Mouse (Mus musculus) lung, embryonic 15.5 days (tissue): ENCODE results near the gene Dusp14. TPM values are rescaled to one million over a fixed set of nuclear protein-coding genes. Genes with fewer than 3 reads are reported as not detected.

Source experiments
- ATAC-seq: fragments of 200-750 bp; cut with Nextera tagmentation; 2 replicates; pipeline ENCODE4 v1.8.0; 2017; ENCODE audit warnings: moderate number of reproducible peaks, borderline replicate concordance; ENCODE audit not compliant: low FRiP score, low TSS enrichment; ENCODE audit errors: extremely low read depth
- H3K27ac ChIP-seq: fragments of 300-500 bp; sonication (generic); 2 replicates; pipeline ENCODE4 v1.5.1; 2015; ENCODE audit warnings: moderate library complexity, mild to moderate bottlenecking, inconsistent platforms
- H3K27me3 ChIP-seq: fragments of 300-500 bp; sonication (generic); 2 replicates; pipeline ENCODE4 v1.6.1; 2015; ENCODE audit warnings: inconsistent platforms
- H3K36me3 ChIP-seq: fragments of 300-500 bp; sonication (generic); 2 replicates; pipeline ENCODE4 v1.6.1; 2015; ENCODE audit warnings: inconsistent platforms
- H3K4me1 ChIP-seq: fragments of 300-500 bp; sonication (generic); 2 replicates; pipeline ENCODE4 v1.6.1; 2015; ENCODE audit warnings: inconsistent platforms
- H3K4me2 ChIP-seq: fragments of 300-500 bp; sonication (generic); 2 replicates; pipeline ENCODE4 v1.6.1; 2015; ENCODE audit warnings: inconsistent platforms, mild to moderate bottlenecking, moderate library complexity
- H3K4me3 ChIP-seq: fragments of 300-500 bp; sonication (generic); 2 replicates; pipeline ENCODE4 v1.5.1; 2015; ENCODE audit warnings: mild to moderate bottlenecking, inconsistent platforms
- H3K9ac ChIP-seq: fragments of 300-500 bp; sonication (generic); 2 replicates; pipeline ENCODE4 v1.6.1; 2015; ENCODE audit warnings: inconsistent platforms
- H3K9me3 ChIP-seq: fragments of 300-500 bp; sonication (generic); 2 replicates; pipeline ENCODE4 v1.6.1; 2016; ENCODE audit warnings: inconsistent platforms
- WGBS: fragments of 180-500 bp; shearing (Covaris S2); methylation state at CpG from one replicate; pipeline ENCODE4 v1.1.7; 2015; 5-methylcytosine and 5-hydroxymethylcytosine counted together
- polyA plus RNA-seq: library from polyadenylated mRNA; unstranded; fragments of >200 nt; fragmentation: Nextera tagmentation; extraction: Ambion mirVana; gene quantifications from 2 replicates; pipeline ENCODE4 v1.2.1, GENCODE M21; 2015

Dusp14 gene
- polyA plus RNA-seq, 1 experiment from 2014 or later: 24.3 TPM

DNA sequence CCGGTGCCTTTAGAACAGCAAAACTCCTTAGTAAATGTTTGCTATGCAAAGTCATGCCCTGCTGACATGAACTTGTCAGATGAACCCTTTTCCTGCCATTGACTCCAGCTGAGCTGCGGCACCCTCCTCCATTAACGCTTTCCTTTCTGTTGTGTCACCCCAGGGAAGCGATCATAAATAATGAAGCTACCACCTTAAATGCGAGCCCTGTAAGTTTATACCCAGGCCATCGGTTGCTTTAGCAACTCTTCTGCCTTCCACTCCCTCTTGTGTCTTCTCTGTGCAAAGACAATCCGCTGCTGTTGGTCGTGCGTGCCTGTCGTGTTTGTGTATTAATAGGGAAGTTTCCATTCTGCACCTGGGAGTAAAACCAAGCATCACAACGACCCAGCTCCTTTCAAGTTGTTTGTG, 3.0 kb downstream of the Dusp14 start:
- no peak for ATAC-seq
- Histone ChIP-seq H3K27me3 (peaks cover 32% of the 10 kb centered on the region), H3K9me3 (no peaks in the 10 kb centered on the region), H3K4me2 (peak overlapping the region; percentile 20; the same call in 1 of the 2 replicates), H3K4me3 (no peak overlapping the region), H3K4me1 (peaks cover 35% of the 10 kb centered on the region), H3K27ac (no peak overlapping the region), H3K9ac (no peak overlapping the region), H3K36me3 (no peaks in the 10 kb centered on the region)
- 7% methylated on average over 11 of the region's 11 CpGs for WGBS

DNA sequence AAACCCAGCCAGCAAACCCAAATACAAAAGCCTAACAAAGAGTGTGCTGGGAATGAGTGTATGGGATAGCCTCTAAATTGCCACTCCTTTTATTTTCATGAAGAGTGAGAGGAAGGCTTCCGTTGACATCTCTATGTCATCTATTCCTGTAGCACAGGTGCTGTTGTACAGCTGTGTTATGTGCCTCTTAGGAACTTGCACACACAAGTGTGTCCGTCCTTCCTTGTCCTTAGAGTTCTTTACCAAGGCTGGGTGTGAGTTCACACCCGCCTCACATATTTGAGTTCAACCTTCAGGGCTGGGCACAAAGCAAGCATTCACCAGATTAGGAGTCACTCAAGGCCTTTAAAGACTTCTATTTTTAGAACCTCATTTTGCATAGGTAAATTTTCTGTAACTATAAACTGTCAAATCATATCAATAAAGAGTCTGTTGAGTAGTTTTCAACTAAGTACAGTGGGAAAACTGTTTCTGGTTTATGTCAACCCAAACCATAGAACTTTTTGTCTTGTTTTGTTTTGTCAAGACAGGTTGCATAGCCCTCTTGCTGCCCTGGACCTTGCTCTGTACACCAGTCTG, 5.3 kb downstream of the Dusp14 start:
- H3K4me1 ChIP-seq: peaks cover 29% of the 10 kb centered on the region
- no peak for ATAC-seq
- H3K4me3 ChIP-seq: no peak overlapping the region
- no peak overlapping the region; the same call in 1 of the 2 replicates for H3K27ac ChIP-seq
- no peak overlapping the region for H3K4me2 ChIP-seq
- no peaks in the 10 kb centered on the region for H3K36me3 ChIP-seq
- H3K9me3 ChIP-seq: no peaks in the 10 kb centered on the region
- H3K9ac ChIP-seq: no peak overlapping the region
- 75% methylated on average over 3 of the region's 3 CpGs for WGBS
- peaks cover 26% of the 10 kb centered on the region for H3K27me3 ChIP-seq

DNA sequence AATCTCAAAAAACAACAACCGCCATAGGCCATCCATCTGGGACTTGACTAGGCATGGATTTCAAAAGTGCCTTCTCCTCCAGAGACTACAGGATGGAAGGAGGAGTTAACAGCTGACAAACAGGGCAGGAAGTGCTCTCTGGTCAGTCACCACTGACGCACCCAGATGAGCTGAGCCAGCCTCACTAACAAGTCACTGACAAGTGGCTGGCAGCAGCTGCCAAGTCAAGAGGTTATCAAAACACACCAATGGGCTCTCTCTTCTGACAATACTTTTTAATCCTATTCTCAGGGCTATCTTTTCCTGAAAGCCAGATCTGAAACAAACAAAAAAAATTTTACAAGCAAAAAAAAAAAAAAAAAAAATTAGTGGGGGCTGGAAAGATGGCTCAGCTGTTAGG, 6.3 kb downstream of the Dusp14 start:
- Histone ChIP-seq H3K27me3 (peaks cover 21% of the 10 kb centered on the region), H3K9me3 (no peaks in the 10 kb centered on the region), H3K4me2 (no peak overlapping the region), H3K27ac (no peak overlapping the region), H3K36me3 (no peaks in the 10 kb centered on the region), H3K4me1 (peaks cover 24% of the 10 kb centered on the region), H3K4me3 (no peak overlapping the region), H3K9ac (no peak overlapping the region)
- no peak for ATAC-seq
- 35% methylated on average over 2 of the region's 2 CpGs for WGBS

DNA sequence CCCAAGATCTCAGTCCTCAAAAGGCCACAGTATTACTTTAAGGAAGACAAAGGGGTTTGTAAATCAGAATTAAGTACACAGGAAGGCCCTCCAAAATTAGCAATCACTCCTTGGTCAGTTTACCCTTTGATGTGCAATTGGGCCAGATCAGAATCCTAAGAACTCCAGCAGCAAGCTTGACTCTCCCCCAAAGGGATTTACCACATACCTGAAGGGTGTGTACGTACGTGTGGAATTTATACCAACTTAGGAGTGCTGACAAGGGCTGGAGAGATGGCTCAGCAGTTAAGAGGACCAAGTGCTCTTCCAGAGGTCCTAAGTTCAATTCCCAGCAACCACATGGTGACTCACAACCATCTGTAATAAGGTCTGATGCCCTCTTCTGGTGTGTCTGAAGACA, 7.2 kb downstream of the Dusp14 start:
- no peak overlapping the region for H3K27ac ChIP-seq
- no peak overlapping the region for H3K4me3 ChIP-seq
- peaks cover 15% of the 10 kb centered on the region for H3K27me3 ChIP-seq
- H3K36me3 ChIP-seq: no peaks in the 10 kb centered on the region
- WGBS: 69% methylated on average over 2 of the region's 2 CpGs
- no peak overlapping the region for H3K4me2 ChIP-seq
- ATAC-seq: no peak
- no peaks in the 10 kb centered on the region for H3K9me3 ChIP-seq
- peaks cover 15% of the 10 kb centered on the region for H3K4me1 ChIP-seq
- no peak overlapping the region for H3K9ac ChIP-seq

DNA sequence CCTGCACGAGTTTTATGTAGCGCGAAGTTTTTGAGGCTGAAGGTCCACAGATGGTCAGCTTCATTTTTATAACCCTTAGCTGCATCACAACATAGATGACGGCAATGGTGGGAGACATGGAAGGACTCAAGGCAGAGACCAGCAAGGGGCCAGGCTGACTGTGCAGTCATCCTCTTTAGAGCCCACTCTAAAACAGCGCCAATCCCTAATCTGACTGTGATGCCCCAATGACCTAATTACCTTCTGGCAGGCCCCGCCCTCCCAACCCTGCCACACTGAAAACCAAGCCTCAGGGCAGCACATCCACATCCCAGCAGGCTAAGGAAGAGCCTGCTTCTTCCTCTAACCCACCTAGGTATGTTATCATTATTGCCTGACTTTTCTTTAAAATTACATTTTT, 8.4 kb downstream of the Dusp14 start:
- WGBS: 74% methylated on average over 6 of the region's 6 CpGs
- Histone ChIP-seq H3K9me3 (no peaks in the 10 kb centered on the region), H3K4me1 (peaks cover 5% of the 10 kb centered on the region), H3K4me3 (no peak overlapping the region), H3K9ac (no peak overlapping the region), H3K4me2 (no peak overlapping the region), H3K27me3 (0 out of 2 replicates have a peak, but pooled peaks cover 3% of the 10 kb centered on the region), H3K36me3 (no peaks in the 10 kb centered on the region), H3K27ac (no peak overlapping the region)
- ATAC-seq: no peak

DNA sequence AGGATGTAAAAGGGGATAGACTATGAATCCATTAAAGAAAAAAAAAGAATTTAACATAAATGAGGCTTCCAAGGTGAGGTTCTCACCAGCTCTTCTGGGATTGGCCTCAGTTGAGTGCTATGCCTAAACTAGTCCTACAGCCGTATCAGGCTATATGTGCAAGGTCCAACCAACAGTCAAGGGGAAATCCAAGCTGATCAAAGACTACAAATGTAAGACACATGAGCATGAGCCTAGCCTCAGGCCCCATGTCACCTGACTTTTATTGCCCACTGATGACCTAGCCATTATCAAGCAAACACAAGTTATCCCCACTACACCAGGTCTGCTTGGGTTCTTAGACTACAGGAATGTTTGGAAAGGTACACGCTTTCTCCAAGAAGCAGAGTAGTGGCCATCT, 9.3 kb downstream of the Dusp14 start:
- Histone ChIP-seq H3K27ac (no peak overlapping the region), H3K4me2 (no peak overlapping the region), H3K27me3 (no peaks in the 10 kb centered on the region), H3K4me3 (no peak overlapping the region), H3K4me1 (peaks cover 3% of the 10 kb centered on the region), H3K9ac (no peak overlapping the region), H3K9me3 (no peaks in the 10 kb centered on the region), H3K36me3 (no peaks in the 10 kb centered on the region)
- WGBS: 91% methylated on average over 2 of the region's 2 CpGs
- no peak for ATAC-seq

DNA sequence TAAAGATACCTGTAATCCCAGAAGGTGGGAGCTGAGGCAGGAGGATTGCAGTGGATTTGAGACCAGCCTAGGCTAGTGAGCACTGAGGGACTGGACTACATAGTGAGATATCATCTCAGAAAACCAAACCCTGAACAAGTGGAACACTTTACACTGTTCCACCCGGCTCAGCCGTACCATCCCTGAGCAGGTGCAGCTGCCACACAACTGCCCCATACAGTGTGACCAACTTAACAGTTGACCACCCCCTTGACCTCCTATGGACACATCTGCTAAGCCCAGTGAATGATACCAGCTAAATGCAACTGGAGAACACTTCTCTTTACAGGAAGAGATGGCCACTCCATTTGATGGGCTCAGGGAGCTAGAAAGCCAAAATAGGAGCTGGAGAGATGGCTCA, 11.6 kb downstream of the Dusp14 start:
- Histone ChIP-seq H3K27me3 (no peaks in the 10 kb centered on the region), H3K9me3 (no peaks in the 10 kb centered on the region), H3K4me3 (no peak overlapping the region), H3K27ac (no peak overlapping the region), H3K4me1 (peaks cover 7% of the 10 kb centered on the region; the same call in 1 of the 2 replicates), H3K9ac (no peak overlapping the region), H3K4me2 (no peak overlapping the region), H3K36me3 (no peaks in the 10 kb centered on the region)
- WGBS: 88% methylated on average over 2 of the region's 2 CpGs
- no peak for ATAC-seq

DNA sequence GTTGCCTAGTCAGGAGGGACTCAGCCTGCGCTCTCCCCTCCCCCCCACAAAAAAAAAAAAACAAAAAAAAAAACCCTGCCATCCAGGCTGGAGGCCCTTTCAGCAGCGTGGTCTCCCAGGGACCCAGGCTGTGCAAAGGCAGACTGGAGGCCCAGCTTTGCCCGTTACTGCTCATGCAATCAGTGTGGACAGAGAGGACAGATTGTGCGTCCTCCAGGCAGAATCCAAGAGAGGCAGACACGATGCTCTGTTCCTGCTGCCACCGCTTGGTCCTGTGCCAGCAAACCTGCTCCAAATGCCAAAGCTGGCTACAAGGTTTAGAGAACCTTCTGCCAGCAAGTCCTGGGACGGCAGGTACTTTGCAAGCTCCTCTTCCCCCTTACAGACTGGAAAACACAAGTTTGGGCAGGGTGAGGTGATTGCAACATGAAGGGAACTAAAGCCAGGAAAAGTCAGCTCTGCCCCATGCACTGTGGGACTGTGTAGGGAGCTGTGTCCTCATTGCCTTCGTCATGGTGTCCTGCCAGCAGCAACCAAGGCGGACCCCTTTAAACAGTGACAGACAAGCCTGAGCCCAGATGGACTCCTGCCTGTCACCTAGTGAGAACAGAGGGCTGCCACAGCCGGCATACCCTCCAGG, 15.4 kb downstream of the Dusp14 start:
- Histone ChIP-seq H3K9ac (no peak overlapping the region), H3K4me3 (no peak overlapping the region), H3K4me1 (peaks cover 15% of the 10 kb centered on the region), H3K27ac (0 out of 2 replicates have a peak overlapping the region, but pooled peaks have one; percentile 3), H3K27me3 (no peaks in the 10 kb centered on the region), H3K36me3 (no peaks in the 10 kb centered on the region), H3K4me2 (no peak overlapping the region), H3K9me3 (no peaks in the 10 kb centered on the region)
- ATAC-seq: peak; percentile 41; the same call in 1 of the 2 replicates
- 60% methylated on average over 10 of the region's 10 CpGs for WGBS

DNA sequence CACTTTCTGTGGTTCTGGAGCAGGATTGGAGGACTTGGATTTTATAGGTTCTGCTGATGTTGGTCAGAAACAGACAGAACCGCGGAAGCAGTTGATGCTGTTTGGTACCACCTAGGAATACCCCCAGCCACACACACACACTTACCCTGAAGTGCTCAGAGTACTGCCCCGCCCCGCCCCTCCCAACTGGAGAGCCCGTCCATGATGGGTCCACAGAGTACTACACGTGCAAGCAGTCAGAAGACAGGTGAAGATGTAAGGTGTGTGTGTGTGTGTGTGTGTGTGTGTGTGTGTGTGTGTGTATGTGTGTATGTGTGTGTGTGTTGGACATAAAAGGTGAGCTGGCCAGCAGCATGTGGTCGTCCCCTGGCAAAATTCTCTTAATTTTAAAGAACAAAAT, 16.0 kb downstream of the Dusp14 start:
- Histone ChIP-seq H3K9ac (no peak overlapping the region), H3K9me3 (no peaks in the 10 kb centered on the region), H3K4me3 (no peak overlapping the region), H3K4me1 (peaks cover 20% of the 10 kb centered on the region), H3K27ac (no peak overlapping the region), H3K4me2 (no peak overlapping the region), H3K36me3 (no peaks in the 10 kb centered on the region), H3K27me3 (no peaks in the 10 kb centered on the region)
- no peak for ATAC-seq
- WGBS: 82% methylated on average over 7 of the region's 7 CpGs

DNA sequence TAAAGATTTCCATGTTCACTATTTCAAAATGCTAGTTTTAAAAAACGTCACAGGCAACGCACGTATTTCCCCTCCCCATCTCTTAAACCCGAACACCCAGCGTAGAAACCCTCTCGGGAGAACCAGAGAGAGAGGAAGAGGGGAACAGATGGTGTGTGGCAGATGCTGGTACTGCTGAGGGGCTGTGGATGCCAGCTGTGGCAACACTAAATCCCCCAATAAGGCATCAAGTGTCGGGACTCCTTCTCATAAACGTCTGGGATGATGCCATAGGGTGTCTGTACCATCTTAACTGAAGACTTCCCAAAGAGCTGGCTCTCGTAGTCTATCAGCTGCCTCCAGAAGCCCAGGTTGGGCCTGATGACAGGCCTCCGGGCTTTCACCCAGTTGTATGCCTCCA, 20.6 kb downstream of the Dusp14 start:
- H3K4me2 ChIP-seq: no peak overlapping the region
- H3K9ac ChIP-seq: no peak overlapping the region
- H3K27ac ChIP-seq: peak overlapping the region; percentile 39; the same call in 1 of the 2 replicates
- no peaks in the 10 kb centered on the region for H3K9me3 ChIP-seq
- ATAC-seq: no peak
- H3K4me3 ChIP-seq: no peak overlapping the region
- no peaks in the 10 kb centered on the region for H3K36me3 ChIP-seq
- WGBS: 78% methylated on average over 10 of the region's 10 CpGs
- H3K4me1 ChIP-seq: peaks cover 24% of the 10 kb centered on the region
- no peaks in the 10 kb centered on the region for H3K27me3 ChIP-seq

DNA sequence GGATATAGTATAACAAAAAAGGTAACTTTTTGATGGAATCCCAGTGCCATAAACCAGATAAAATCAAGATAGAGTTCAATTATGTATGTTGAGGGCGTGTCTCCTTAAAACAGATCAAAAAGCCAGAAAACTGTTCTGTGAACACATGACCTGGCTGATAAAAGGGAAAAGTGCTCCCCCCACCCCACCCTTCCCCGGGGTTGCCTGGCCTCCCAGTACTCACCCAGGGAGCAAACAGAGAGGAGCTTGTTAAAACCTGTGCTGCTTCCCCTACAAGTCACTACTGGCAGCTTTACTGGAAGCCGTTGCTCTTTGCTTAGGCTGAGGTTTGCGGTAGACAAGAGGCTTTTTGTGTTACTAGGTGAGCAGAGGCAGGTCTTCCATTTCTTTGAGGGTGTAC, 21.8 kb downstream of the Dusp14 start:
- H3K36me3 ChIP-seq: no peaks in the 10 kb centered on the region
- no peak for ATAC-seq
- no peaks in the 10 kb centered on the region for H3K9me3 ChIP-seq
- no peaks in the 10 kb centered on the region for H3K27me3 ChIP-seq
- 48% methylated on average over 4 of the region's 4 CpGs for WGBS
- H3K9ac ChIP-seq: no peak overlapping the region
- no peak overlapping the region for H3K4me2 ChIP-seq
- H3K4me1 ChIP-seq: peaks cover 28% of the 10 kb centered on the region
- no peak overlapping the region for H3K4me3 ChIP-seq
- H3K27ac ChIP-seq: peak overlapping the region; percentile 77

DNA sequence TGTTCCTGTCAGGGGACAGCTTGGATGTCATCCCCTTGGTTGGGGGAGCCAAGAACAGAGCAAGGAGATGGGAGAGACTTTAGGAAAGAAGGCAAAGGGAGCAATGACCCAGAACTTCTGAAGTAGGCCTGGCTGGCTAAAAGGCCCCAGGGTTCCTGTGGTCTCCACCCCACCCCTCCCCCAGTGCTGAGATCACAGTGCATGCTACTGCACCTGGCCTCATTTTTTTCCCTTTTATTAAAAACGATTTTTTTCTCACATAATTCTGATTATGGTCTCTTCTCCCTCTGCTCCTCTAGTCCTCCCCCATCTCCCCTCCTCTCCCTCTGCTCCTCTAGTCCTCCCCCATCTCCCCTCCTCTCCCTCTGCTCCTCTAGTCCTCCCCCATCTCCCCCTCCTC, 24.1 kb downstream of the Dusp14 start:
- Histone ChIP-seq H3K27ac (no peak overlapping the region), H3K36me3 (no peaks in the 10 kb centered on the region), H3K9me3 (no peaks in the 10 kb centered on the region), H3K4me2 (no peak overlapping the region), H3K9ac (no peak overlapping the region), H3K4me3 (no peak overlapping the region), H3K4me1 (peaks cover 37% of the 10 kb centered on the region), H3K27me3 (no peaks in the 10 kb centered on the region)
- ATAC-seq: no peak
- WGBS: 38% methylated on average over 1 of the region's 1 CpGs
